Mouse (Mus musculus): ENCODE measurements around the gene Cphx1.
"Not testable (repeated sequence)": the region's sequence is repeated elsewhere in the genome, so short reads cannot be mapped to it uniquely, and the experiment has no call there.

Gene Cphx1

DNA sequence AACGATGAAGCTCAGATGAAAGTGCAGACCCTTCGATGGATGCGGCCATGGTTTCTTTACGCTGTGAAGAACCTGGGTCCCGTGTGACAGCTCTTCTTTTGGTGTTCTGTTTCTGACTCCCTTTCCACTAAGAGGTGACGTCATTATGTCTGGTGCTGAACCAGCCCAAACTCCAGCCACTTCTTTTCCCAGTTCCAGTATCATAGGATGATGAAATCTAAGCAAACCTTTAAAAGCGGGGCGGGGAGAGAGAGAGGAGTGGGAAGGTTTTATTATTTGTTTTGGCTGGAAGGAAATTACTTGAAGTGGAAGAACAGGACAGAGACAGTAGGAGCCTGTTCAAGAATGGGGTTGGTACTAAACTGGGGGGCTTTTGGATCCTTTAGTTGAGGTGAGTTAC, at the start of gene Cphx1:
TSS of gene Cphx1 (plus strand) at position 301 of the 400 bp plus-strand sequence.
- in situ Hi-C loops (cut with MboI; ENCODE audit: low pct_unique_long_range_greater_than_20kb in 1 of 2, low sequenced_read_pairs in 2 of 2, unreplicated experiment in 1 of 2), result not testable (repeated sequence)

DNA sequence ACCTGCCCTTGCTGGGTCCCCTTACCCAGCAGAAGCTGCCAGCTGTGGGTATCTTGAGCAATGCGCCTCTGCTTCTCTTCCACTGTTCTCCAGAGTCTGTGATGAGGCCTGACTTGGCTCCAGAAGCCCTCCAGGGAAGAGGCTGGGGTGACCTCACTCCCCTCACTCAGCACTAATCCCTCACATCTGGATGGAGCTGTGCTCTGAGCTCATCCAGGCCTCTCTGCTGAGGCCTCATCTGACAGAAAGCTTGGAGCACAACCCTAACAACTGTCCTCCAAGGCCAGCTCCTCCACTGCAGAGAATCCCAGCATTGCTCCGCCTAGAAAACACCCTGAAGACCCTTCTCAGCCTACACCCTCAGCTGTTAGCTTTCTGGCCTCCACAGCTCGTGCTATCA, 43.5 kb upstream of the Cphx1 start:
- in situ Hi-C loops (cut with MboI; ENCODE audit: low pct_unique_long_range_greater_than_20kb in 1 of 2, low sequenced_read_pairs in 2 of 2, unreplicated experiment in 1 of 2), result not testable (repeated sequence)

DNA sequence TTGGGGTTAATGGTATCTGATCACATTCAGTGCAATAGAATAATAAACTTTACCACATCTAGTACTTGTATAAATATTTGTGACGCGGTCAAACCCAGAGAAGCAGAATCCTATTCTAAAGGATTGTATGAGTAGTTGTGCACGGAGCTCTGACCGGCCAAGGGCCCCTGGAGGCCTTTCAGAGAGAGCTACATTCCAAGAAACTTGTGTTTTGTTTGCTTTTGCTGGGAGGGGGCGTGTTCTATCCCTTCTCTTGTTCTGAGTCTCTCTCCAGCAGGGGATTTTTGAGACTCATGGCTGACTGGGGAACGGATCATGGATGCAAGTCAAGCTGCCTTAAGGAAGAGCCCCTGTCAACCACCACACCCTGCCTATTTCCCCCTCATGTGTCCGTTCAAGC, 42.4 kb upstream of the Cphx1 start:
- in situ Hi-C loops (cut with MboI; ENCODE audit: low pct_unique_long_range_greater_than_20kb in 1 of 2, low sequenced_read_pairs in 2 of 2, unreplicated experiment in 1 of 2), result not testable (repeated sequence)

DNA sequence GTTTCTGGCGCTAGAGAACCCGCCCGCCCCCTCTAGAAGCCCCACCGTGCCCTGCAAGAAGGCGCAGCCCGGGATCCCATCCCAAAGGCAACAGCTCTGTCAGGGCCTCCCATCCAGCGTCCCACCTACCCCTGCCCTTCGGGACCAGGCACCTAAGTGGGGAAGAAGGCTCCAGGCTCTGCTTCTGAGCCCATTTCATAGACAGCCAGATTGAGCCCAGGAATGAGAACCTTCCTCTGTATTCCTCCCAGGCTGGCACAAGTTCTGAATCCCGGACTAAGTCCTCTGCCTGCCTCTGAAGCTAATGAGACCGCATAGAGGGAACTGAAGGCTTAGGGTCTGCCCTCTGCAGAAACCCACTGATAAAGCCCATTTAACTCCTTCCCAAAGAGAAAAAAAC, 35.1 kb upstream of the Cphx1 start, which contains the start of gene Plac9a:
TSS of gene Plac9a (minus strand) at position 101 of the 400 bp plus-strand sequence.
- in situ Hi-C loops (cut with MboI; ENCODE audit: low pct_unique_long_range_greater_than_20kb in 1 of 2, low sequenced_read_pairs in 2 of 2, unreplicated experiment in 1 of 2), result not testable (repeated sequence)

DNA sequence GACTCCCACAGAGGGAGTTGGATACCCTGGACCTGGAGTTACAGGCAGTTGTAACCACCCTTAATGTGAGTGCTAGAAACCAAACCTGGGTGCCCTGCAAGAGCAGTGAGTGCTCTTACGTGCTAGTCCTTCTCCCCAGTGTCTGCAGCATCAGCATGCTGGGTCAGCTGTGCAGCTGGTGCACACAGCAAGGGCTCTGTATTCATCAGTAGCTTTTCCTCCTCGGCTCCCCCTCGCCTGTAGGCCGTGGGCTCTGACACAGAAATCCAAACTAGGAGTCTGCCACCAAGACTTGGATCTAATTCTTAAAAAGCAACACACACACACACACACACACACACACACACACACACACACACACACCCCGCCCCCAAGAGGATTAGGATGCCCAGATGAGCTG, 32.9 kb upstream of the Cphx1 start:
- in situ Hi-C loops (cut with MboI; ENCODE audit: low pct_unique_long_range_greater_than_20kb in 1 of 2, low sequenced_read_pairs in 2 of 2, unreplicated experiment in 1 of 2), result not testable (repeated sequence)

DNA sequence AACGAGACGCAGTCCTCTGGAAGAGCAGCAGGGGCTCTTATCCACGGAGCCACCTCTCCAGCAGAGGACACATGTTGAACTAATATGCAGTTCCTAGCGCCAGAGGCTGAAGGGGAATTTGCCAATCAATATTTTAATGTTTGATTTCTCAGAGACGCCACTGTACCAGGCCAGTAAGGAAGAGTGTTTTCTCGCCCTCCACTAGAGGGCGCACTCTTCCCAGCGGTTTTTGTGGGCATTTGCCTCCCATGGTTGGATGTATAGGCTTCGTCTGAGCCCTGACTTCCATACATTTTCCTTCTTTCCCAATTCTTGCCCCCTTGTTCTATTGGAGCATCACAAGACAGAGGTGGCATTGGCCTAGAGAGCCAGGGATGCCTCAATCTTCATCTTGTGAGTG, 30.8 kb upstream of the Cphx1 start:
- in situ Hi-C loops (cut with MboI; ENCODE audit: low pct_unique_long_range_greater_than_20kb in 1 of 2, low sequenced_read_pairs in 2 of 2, unreplicated experiment in 1 of 2), result not testable (repeated sequence)

DNA sequence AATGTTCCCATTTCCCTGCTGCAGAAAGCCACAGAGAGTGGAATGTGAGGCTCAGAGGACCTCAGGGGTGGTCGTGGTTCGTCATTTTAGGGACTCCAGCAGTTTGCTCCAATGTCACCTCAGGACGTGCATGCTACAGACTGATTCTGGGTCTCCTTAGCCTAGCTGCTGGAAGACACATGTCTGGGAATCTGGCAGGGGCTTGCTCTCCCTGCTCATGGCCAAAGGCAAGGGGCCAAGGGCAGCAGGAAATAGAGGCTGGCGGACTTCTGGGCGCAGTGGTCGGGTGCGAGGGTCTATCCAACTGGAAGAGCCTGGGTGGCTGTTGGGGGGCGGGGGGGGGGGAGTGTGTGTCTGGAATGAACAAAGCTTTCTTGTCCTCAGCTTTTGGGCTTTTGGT, 29.1 kb upstream of the Cphx1 start:
- in situ Hi-C loops (cut with MboI; ENCODE audit: low pct_unique_long_range_greater_than_20kb in 1 of 2, low sequenced_read_pairs in 2 of 2, unreplicated experiment in 1 of 2), result not testable (repeated sequence)

DNA sequence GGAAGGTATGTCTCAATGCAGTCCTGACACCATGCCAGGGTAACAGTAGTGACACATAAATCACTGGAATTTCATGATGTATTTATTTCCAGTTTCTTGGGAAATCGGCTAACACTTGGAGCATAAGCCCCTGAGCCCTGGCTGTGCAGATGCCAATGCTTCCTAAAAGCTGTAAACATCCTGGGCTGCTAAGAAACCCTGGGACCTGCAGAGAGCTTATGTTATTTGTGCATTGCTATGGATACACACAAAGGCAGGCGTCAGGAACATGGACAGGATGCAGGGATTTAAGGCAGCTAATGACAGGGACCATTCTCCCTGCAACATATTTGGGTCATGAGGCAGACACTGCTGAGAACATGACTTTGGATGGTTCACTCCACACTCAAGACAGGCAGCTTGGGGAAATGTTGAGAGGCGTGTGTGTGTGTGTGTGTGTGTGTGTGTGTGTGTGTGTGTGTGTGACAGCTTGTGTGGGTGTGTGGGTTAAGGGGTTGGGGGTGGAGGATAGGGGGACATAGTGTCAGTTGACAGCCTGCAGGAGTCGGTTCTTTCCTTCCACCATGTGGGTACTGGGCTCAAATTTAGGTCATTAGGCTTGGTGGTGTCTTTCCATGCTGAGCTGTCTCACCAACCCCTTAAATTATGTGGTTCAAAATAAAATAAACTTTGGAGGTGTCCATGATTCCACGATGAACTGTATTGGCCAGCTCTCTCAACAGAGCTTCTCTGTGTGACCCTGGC, 19.5 kb upstream of the Cphx1 start:
- in situ Hi-C loops (cut with MboI; ENCODE audit: low pct_unique_long_range_greater_than_20kb in 1 of 2, low sequenced_read_pairs in 2 of 2, unreplicated experiment in 1 of 2), result not testable (repeated sequence)

DNA sequence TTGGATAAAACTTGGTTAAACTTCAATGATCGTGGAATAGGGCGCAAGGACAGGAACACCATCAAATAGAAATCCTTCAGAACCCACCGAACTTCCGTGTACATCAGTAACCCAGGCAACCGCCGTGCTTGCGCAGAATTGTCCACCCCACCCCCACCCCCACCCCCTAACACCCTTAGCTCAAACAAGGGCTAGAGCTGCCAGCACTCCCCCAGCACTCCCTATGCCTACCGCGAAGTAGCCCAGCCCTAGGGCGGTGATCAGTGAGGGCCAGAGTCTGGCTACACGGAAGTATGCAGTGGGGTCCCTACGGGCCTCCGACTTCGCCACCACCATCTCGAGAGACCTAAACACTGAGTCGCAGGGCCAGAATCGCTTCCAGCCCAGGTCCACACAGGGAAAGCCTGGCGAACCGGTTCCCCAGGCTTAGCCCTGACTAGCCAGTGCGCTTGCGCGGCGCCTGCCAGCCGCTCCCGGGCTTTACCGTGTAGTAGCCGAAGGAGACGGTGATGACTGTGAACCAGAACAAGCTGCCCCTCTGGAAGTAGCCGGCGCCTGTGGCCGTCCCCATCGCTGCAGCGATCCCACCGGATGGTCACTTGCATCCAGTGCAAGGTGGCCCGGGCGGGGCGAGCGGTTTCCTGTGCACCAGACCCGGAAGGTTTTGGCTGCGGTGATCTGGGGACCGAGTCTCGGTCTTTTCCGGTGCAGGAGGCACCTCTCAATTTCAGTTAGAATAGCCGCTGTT, 11.1 kb upstream of the Cphx1 start:
- in situ Hi-C loops (cut with MboI; ENCODE audit: low pct_unique_long_range_greater_than_20kb in 1 of 2, low sequenced_read_pairs in 2 of 2, unreplicated experiment in 1 of 2), result not testable (repeated sequence)

DNA sequence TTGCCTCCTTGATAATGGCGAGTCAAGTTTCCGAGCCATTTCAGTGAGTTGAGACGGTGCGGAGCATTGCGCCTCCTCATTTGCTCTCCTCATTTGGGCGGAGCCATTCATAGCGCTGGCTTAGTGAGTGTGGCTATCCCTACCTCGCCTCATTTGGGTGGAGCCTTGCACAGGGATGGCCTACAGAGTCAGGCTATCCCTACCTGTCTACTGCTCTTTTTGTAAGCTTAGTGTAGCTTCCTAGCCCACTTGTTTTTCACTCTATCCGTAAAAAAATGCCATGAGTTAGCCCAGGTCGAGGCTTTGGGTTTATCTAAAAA, 10.6 kb upstream of the Cphx1 start, which contains the start of gene Tmem254a:
TSS of gene Tmem254a (minus strand) at position 111 of the 320 bp plus-strand sequence.
- in situ Hi-C loops (cut with MboI; ENCODE audit: low pct_unique_long_range_greater_than_20kb in 1 of 2, low sequenced_read_pairs in 2 of 2, unreplicated experiment in 1 of 2), result not testable (repeated sequence)

DNA sequence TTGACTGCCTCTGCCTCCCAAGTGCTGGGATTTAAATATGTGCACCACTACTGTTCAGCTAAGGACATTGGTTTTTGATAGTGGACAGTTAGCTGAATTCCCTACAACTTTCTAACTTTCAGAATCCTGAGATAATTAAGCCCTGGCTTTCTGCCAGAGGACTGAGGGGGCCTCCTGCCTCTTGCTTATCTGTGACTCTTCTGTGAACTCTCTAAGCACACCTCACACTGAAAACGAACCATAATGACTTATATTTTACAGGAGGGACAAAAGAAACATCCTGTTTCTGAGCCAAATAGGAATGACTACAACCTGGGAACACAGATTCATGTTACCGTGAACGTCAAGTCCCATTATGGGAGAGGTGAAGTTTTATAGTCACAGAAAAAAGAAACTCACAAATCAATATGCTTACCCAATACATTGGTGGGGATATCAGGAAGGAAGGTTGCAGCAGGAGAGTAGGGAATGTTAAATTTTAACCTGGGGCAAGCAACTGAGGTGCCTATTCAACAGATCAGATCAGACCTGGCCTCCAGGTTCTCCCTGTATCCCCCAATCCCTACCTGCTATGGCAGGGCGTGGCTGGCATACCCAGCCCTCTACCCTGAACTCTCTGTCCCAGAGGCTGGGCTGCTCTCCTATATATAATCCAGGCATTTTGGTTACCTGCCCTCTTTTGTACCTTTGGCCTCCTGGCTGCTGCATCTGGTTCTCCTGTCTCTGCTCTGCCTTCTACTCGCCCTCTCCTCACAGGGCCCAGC, 1.1 kb upstream of the Cphx1 start:
- in situ Hi-C loops (cut with MboI; ENCODE audit: low pct_unique_long_range_greater_than_20kb in 1 of 2, low sequenced_read_pairs in 2 of 2, unreplicated experiment in 1 of 2), result not testable (repeated sequence)

DNA sequence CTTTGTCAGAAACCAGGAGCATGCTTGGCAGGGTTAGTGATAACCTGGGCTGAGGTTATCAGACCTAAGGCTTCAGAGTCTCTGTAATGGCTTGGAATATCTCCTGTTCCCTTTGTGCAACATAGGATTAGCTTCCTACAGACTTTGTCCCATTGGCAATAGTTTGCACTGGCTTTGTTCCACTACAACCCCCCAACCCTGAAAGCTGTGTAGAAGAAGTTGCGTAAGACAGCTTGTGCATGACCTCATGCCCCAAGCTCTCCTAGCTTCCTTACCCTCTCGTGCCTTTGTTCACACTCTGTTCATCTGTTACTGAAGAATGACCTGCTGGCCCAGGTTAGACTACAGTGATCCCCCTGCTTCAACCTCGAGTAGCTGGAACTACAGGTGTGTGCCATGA, 19.8 kb downstream of the Cphx1 start:
- in situ Hi-C loops (cut with MboI; ENCODE audit: low pct_unique_long_range_greater_than_20kb in 1 of 2, low sequenced_read_pairs in 2 of 2, unreplicated experiment in 1 of 2), result not testable (repeated sequence)

DNA sequence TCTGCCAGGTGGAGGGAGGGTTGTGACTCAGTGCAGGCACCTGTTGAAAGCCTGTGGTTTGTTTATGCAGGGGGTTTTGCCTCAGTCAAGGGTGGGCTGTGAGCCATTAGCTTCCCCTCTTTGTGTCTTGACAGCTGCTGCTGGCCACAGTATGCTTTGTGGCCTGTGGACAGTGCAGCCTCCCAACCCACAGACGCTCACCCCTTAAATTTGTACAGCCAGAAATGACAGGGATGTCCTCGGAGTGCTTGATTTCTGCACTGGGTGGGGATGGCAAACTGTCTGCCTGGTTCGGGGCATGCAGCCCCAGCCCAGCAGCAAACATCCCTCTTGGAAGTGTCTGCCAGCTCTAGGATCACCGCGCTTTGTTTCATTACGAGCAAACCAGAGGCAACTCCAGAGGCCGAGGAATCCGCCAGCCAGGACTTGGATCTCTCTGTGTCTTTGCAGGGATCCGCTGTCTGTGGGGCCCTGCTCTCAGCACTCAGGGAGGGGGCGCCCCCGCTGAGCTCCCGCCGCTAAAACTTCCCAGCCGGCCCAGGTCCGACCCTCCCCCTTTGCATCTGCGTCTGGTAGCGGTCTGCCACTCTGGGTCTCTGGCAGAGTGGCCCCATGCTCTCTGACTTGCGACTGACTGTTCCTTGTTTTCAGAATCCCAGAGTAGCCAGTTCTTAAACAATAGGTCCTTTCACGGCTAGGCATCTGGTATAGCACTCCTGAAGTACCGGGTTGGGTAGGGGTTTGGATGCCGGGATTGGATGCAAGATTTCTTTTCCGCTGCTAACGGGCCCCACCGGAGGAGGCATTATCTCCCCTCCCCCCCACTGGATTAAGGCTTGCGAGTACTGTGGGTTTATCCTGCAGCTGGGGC, 40.5 kb downstream of the Cphx1 start, which contains the start of gene Duxbl1:
TSS of gene Duxbl1 (plus strand) at position 207 of the 871 bp plus-strand sequence.
- in situ Hi-C loops (cut with MboI; ENCODE audit: low pct_unique_long_range_greater_than_20kb in 1 of 2, low sequenced_read_pairs in 2 of 2, unreplicated experiment in 1 of 2), result not testable (repeated sequence)

DNA sequence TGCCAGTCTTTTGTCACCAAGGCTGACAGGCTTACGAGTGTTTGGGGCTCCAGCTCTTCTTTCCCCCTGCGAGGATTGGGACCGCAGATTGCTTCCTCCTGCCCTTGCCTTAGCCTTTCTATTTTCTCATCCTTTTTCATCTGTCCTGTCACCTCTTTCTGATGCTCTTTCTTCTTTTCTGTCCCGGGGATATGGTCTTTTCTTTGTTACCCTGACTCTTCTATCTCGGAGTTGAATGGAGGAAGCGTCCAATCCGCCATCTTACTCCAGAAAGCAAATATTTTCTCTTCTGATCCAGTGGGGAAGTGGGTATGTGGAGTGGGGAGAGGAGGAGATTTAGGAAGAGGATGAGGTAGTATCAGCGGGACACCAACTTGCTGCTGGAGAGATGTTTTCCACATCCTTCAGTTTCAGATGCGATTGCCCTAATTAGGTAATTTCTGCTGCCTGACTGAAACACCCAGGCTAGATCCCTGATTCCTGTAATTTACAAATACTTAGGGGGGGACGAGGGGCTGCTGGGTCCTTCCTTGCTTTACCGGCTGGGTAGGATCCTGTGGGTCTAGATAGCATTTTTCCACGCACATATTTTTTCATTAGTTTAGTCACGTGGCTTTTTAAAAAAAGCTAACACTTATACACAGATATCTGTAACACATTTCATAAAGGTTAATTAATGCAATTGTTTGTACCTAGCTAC, 41.3 kb downstream of the Cphx1 start:
- in situ Hi-C loops (cut with MboI; ENCODE audit: low pct_unique_long_range_greater_than_20kb in 1 of 2, low sequenced_read_pairs in 2 of 2, unreplicated experiment in 1 of 2), result not testable (repeated sequence)

DNA sequence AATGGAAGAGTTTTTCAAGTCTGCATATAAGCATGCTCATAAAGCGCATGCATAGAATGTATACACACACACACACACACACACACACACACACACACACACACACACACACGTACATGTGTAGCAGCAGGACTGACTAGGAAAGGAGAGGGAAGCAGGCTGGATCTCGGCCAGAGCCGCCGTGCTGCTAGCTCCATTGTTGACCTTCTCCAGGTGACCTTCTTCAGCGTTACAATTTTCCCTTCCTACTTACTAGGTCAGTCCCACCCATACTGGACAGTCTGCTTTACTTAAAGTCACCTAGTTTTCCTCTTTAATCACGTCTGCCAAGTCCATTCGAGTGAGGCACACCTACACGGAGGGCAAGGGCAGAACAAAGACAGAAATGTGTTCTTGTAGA, 43.8 kb downstream of the Cphx1 start:
- in situ Hi-C loops (cut with MboI; ENCODE audit: low pct_unique_long_range_greater_than_20kb in 1 of 2, low sequenced_read_pairs in 2 of 2, unreplicated experiment in 1 of 2), result not testable (repeated sequence)
